Mouse (Mus musculus): Measurements from ENCODE around the gene Lrrn2. TPM values are rescaled to one million over a fixed set of nuclear protein-coding genes. Genes with fewer than 3 reads are reported as not detected.

Gene Lrrn2
- total and polyA plus RNA-seq, 3 experiments: not detected

- H3K27me3 ChIP-seq (ENCODE audit: control insufficient read depth in 1 of 2, insufficient read depth in 2 of 2, low read length in 2 of 2): peaks cover 5 to 7% of the 10 kb centered on the region in 2 experiments
- no peaks in the 10 kb centered on the region for H3K79me2 ChIP-seq (ENCODE audit: control insufficient read depth, insufficient read depth, low read length, poor library complexity)
- H3K9me3 ChIP-seq (replicated peaks; ENCODE audit: insufficient read depth, low read length): no peaks in the 10 kb centered on the region
- TF ChIP-seq MAFK (IDR thresholded peaks at IDR 0.05; ENCODE audit: borderline replicate concordance, low read depth, low read length) (no peak), MYB (IDR thresholded peaks at IDR 0.05; ENCODE audit: low read depth, low read length) (no peak), HCFC1 (IDR thresholded peaks at IDR 0.05; ENCODE audit: low read depth, low read length) (no peak), CTCF (IDR thresholded peaks at IDR 0.05 in 2 of 3, conservative IDR thresholded peaks at IDR 0.05 in 1 of 3; ENCODE audit: control insufficient read depth in 1 of 3, insufficient read depth in 1 of 3, low read depth in 2 of 3, low read length in 3 of 3, poor library complexity in 1 of 3, severe bottlenecking in 1 of 3) (no peak), CHD2 (IDR thresholded peaks at IDR 0.05; ENCODE audit: low read length) (no peak), POLR2AphosphoS2 (IDR thresholded peaks at IDR 0.05; ENCODE audit: low read length) (no peak), TBP (IDR thresholded peaks at IDR 0.05; ENCODE audit: low read depth, low read length) (no peak), ZC3H11A (IDR thresholded peaks at IDR 0.05; ENCODE audit: low read depth, low read length) (no peak)
- no peak overlapping the region for H3K4me3 ChIP-seq (ENCODE audit: control insufficient read depth in 1 of 2, insufficient read depth in 1 of 2, low read depth in 2 of 2, low read length in 2 of 2)
- H3K27ac ChIP-seq (ENCODE audit: control insufficient read depth, low read depth, low read length): no peak overlapping the region
- DNase-seq (ENCODE audit: low read depth, low spot score): no peak
- no peaks in the 10 kb centered on the region for H3K4me1 ChIP-seq (ENCODE audit: control insufficient read depth in 1 of 2, insufficient read depth in 2 of 2, low read length in 2 of 2)
- no peak overlapping the region for H3K9ac ChIP-seq (ENCODE audit: control insufficient read depth, low read depth, low read length, poor library complexity, severe bottlenecking)
- H3K36me3 ChIP-seq (ENCODE audit: control insufficient read depth in 1 of 2, insufficient read depth in 2 of 2, low read length in 2 of 2): no peaks in the 10 kb centered on the region
Measured at GRCm38 (mm10) chr1:132900945-132901344, 20.9 kb downstream of the Lrrn2 start.

DNA sequence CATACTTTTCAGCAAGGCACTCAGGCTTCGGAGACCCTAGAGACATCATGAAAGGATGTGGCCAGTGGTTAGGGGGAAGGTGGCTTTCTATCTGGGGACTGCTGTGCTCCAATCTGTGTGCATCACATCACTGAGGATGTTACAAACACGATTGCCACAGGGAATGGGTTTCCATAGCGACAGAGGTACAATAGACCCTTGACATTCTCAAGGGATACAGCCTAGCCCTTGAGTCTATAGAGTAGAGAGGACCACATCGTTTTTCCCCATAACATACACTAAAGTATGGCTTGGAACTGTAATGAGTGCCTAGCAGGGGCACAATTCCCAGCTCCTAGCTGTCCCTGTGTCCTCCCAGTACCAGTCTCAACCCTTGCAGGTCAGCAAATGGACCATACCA is 23.4 kb downstream of the Lrrn2 start:
- Histone ChIP-seq H3K27ac (ENCODE audit: control insufficient read depth, low read depth, low read length) (no peak overlapping the region), H3K4me3 (ENCODE audit: control insufficient read depth in 1 of 2, insufficient read depth in 1 of 2, low read depth in 2 of 2, low read length in 2 of 2) (no peak overlapping the region), H3K9me3 (replicated peaks; ENCODE audit: insufficient read depth, low read length) (no peaks in the 10 kb centered on the region), H3K9ac (ENCODE audit: control insufficient read depth, low read depth, low read length, poor library complexity, severe bottlenecking) (no peak overlapping the region), H3K36me3 (ENCODE audit: control insufficient read depth in 1 of 2, insufficient read depth in 2 of 2, low read length in 2 of 2) (no peaks in the 10 kb centered on the region), H3K4me1 (ENCODE audit: control insufficient read depth in 1 of 2, insufficient read depth in 2 of 2, low read length in 2 of 2) (no peaks in the 10 kb centered on the region), H3K27me3 (ENCODE audit: control insufficient read depth in 1 of 2, insufficient read depth in 2 of 2, low read length in 2 of 2) (peaks cover 5 to 9% of the 10 kb centered on the region in 2 experiments), H3K79me2 (ENCODE audit: control insufficient read depth, insufficient read depth, low read length, poor library complexity) (no peaks in the 10 kb centered on the region)
- no peak for TF ChIP-seq ZC3H11A (IDR thresholded peaks at IDR 0.05; ENCODE audit: low read depth, low read length)
- no peak for TF ChIP-seq USF1 (IDR thresholded peaks at IDR 0.05; ENCODE audit: low read depth, low read length)
- TF ChIP-seq GABPA (IDR thresholded peaks at IDR 0.05; ENCODE audit: low read depth, low read length): no peak
- no peak for TF ChIP-seq ELF1 (IDR thresholded peaks at IDR 0.05; ENCODE audit: low read depth, low read length)
- no peak for TF ChIP-seq MYC (IDR thresholded peaks at IDR 0.05; ENCODE audit: low read depth, low read length)
- TF ChIP-seq NRF1 (IDR thresholded peaks at IDR 0.05; ENCODE audit: insufficient read depth, low read depth, low read length, poor library complexity, severe bottlenecking): no peak
- TF ChIP-seq CTCF (IDR thresholded peaks at IDR 0.05 in 2 of 3, conservative IDR thresholded peaks at IDR 0.05 in 1 of 3; ENCODE audit: control insufficient read depth in 1 of 3, insufficient read depth in 1 of 3, low read depth in 2 of 3, low read length in 3 of 3, poor library complexity in 1 of 3, severe bottlenecking in 1 of 3): no peak
- TF ChIP-seq SMC3 (IDR thresholded peaks at IDR 0.05; ENCODE audit: low read depth, low read length): no peak
- DNase-seq (ENCODE audit: low read depth, low spot score): no peak

- no peak overlapping the region for H3K27ac ChIP-seq (ENCODE audit: control insufficient read depth, low read depth, low read length)
- no peaks in the 10 kb centered on the region for H3K79me2 ChIP-seq (ENCODE audit: control insufficient read depth, insufficient read depth, low read length, poor library complexity)
- no peak overlapping the region for H3K4me3 ChIP-seq (ENCODE audit: control insufficient read depth in 1 of 2, insufficient read depth in 1 of 2, low read depth in 2 of 2, low read length in 2 of 2)
- peaks cover 2 to 6% of the 10 kb centered on the region in 2 experiments; a peak in 3 of 4 replicates for H3K27me3 ChIP-seq (ENCODE audit: control insufficient read depth in 1 of 2, insufficient read depth in 2 of 2, low read length in 2 of 2)
- H3K36me3 ChIP-seq (ENCODE audit: control insufficient read depth in 1 of 2, insufficient read depth in 2 of 2, low read length in 2 of 2): no peaks in the 10 kb centered on the region
- H3K9ac ChIP-seq (ENCODE audit: control insufficient read depth, low read depth, low read length, poor library complexity, severe bottlenecking): no peak overlapping the region
- TF ChIP-seq EP300 (IDR thresholded peaks at IDR 0.05; ENCODE audit: low read depth in 1 of 2, low read length in 2 of 2) (no peak), ELF1 (IDR thresholded peaks at IDR 0.05; ENCODE audit: low read depth, low read length) (no peak), ZC3H11A (IDR thresholded peaks at IDR 0.05; ENCODE audit: low read depth, low read length) (no peak), E2F4 (IDR thresholded peaks at IDR 0.05; ENCODE audit: borderline replicate concordance, low read depth, low read length) (no peak), MAZ (IDR thresholded peaks at IDR 0.05; ENCODE audit: low read depth, low read length) (no peak), GATA1 (IDR thresholded peaks at IDR 0.05; ENCODE audit: low read depth, low read length) (no peak), USF1 (IDR thresholded peaks at IDR 0.05; ENCODE audit: low read depth, low read length) (no peak), POLR2AphosphoS5 (IDR thresholded peaks at IDR 0.05; ENCODE audit: borderline replicate concordance, low read depth, low read length) (no peak), ETS1 (IDR thresholded peaks at IDR 0.05; ENCODE audit: low read depth, low read length) (no peak), HCFC1 (IDR thresholded peaks at IDR 0.05; ENCODE audit: low read depth, low read length) (no peak)
- DNase-seq (ENCODE audit: low read depth, low spot score): no peak
- H3K4me1 ChIP-seq (ENCODE audit: control insufficient read depth in 1 of 2, insufficient read depth in 2 of 2, low read length in 2 of 2): no peaks in the 10 kb centered on the region
- no peaks in the 10 kb centered on the region for H3K9me3 ChIP-seq (replicated peaks; ENCODE audit: insufficient read depth, low read length)
Measured at GRCm38 (mm10) chr1:132909090-132909489, 29.0 kb downstream of the Lrrn2 start.
